Mouse (Mus musculus) right cerebral cortex, postnatal 10 days (tissue): ENCODE data around the gene Cenpa.
"Not testable (repeated sequence)": the region's sequence is repeated elsewhere in the genome, so short reads cannot be mapped to it uniquely, and the experiment has no call there.

ENCODE experiments used
- DNase-seq, 2 experiments: peaks; one replicate each; pipeline ENCODE4 v3.0.0; 2021; ENCODE audit warnings: low spot score in 2 of 2

The Cenpa gene

DNA sequence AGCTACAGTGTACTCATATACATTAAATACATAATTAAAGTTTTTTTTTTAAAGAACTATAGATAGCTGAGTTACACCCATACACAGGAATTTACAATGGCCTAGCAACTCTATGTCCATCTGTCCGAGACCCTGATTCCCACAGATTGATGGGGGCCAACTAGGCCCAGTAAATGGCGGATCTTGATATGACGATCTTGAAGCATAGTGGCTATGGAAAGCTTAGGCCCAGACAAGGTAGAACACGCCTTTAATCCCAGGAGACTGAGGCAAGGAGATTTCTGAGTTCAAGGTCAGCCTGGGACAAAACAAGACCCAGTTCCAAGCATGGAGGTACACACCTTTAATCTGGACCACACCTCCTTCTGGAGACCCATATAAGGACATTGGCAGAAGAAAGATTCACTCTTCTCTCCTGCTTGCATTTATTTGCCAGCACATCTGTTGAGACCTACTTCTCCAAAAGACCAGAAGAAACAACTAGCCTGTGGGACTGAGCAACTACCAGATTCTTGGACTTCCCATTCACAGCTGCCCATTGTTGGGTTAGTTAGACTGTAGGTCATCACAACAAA is 12.2 kb downstream of the Cenpa start:
- DNase-seq, result no peak

DNA sequence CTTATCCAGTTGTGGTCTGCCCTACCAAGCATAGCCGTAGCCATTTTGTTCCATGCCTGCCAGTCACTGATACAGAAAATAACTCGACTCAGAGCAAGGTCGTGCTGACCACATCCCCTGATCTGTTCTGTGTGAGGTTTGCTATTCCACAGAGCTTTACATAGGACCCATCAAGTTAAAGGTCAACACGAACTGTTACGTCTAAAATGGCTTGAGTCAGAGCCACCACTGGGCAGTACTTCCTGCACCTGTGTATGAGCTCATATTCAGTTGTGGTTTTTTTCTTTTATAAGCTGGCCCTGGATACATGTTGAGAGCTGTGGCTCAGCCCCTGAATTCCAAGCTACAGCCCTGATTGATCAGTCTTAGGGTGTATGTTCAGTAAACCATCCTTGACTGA is 13.0 kb downstream of the Cenpa start:
- no peak for DNase-seq

DNA sequence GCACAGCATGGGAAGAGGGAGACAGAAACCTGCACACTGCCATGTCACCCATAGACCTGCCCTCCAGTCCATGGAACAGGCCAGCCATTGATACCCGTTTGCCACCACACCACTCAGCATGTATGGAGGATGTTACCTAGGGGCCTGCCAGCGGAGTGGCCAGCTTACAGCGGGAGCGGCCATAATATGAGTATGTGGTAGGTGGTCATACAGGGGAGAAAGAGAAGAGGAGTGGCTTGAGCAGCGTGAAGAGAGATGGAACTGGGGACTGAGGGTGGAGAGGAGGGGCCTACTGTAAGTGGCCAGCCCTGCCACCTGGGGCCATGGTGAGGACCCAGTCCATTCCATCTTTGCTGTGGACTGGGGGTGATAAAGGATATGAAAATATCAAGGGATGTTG is 15.4 kb downstream of the Cenpa start:
- no peak for DNase-seq

DNA sequence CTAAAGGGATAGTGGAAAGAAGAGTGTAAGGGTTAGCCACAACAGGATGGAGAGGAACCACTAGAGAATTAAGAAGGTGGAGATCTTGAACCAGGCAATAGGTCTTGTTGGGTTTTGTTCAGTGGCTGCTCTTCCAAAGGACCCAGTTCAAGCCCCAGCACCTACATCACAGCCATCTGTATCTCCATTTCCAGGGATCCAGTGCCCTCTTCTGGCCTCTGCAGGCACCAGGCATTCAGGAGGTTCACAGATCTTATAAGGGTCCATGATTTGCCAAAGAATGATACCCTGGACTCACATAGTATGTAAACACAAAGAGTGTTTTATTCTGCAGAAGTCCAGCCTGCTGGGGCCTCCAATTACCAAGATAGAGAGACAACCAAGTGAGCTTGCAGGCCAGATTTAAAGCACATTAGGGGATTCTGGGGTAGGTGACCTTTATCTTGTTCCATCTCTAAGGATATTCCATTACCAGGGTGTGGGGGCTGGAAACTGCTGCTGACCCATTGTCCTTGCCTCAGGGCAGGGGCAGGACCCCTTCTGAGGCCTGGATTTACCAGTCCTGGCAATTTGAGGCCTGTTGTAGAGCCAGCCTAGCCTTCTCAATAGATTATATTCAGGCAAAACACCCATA is 16.5 kb downstream of the Cenpa start:
- no peak for DNase-seq

DNA sequence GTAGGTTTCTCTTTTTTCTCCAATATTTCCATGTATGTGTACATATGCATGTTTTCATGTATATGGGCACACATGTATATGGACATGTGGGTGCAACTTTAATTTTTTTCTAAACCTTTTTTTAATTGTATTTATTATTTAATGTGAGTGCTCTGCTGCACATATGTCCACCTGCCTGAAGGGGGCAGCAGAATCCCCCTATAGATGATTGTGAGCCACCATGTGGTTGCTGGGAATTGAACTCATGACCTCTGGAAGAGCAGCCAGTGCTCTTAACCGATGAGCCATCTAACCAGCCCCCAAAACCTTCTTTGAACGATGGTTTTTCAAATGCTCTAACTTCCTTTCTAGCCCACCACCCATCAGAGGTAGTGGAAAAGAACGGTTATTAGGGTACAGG is 17.4 kb downstream of the Cenpa start:
- DNase-seq, result no peak

GRCm38 (mm10) chr5:30686781-30687180 is 20.2 kb downstream of the Cenpa start:
- peak; percentile 52 to 54 for DNase-seq

DNA sequence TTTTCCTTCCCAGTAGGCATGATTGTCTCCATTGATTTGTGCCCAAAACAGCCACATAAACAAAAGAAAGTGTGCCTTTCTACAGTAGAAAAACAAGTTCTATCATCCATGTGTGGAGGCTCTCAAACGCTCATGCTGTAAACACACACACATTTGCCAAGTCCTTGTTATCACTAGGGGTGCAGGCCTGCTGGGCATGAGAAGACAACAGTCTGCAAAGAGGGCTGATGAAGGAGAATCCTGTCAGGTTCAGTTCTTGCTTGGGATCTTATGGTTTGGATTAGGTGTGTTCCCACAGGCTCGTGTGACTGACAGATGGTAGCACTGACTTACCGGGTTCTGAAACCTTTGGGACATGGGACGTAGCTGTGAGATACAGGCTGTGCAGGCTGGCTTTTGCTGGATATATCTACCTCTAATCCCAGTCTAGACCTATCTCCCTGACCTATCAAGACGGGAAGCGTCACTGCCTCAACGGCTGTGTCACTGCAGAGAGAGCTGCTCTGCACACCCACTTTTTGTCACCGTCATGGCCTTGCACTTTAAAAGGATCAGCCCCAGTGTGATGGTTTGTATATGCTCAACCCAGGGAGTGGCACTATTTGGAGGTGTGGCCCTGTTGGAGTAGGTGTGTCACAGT is 33.9 kb downstream of the Cenpa start:
- no peak for DNase-seq

DNA sequence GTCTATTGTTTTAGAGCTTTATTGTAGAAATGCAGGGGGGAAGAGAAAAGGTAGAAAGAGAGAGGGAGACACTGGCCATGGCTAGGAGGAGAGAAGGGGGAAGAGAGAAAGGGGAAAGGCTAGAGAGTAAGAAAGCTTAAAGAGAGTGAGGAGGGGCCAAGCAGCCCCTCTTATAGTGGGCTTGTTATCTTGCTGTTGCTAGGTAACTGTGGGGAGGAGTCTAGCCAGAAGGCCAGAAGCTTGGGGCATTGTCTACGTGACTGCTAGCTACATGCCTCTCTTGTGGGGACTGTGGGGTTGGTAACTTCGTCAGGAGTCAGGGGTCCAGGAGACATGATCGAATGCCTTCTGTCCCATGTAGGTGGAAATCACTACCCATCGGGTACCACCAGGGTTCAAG is 34.8 kb downstream of the Cenpa start:
- DNase-seq, result not testable (repeated sequence)

GRCm38 (mm10) chr5:30701866-30702265 is 35.3 kb downstream of the Cenpa start:
- DNase-seq, result no peak

DNA sequence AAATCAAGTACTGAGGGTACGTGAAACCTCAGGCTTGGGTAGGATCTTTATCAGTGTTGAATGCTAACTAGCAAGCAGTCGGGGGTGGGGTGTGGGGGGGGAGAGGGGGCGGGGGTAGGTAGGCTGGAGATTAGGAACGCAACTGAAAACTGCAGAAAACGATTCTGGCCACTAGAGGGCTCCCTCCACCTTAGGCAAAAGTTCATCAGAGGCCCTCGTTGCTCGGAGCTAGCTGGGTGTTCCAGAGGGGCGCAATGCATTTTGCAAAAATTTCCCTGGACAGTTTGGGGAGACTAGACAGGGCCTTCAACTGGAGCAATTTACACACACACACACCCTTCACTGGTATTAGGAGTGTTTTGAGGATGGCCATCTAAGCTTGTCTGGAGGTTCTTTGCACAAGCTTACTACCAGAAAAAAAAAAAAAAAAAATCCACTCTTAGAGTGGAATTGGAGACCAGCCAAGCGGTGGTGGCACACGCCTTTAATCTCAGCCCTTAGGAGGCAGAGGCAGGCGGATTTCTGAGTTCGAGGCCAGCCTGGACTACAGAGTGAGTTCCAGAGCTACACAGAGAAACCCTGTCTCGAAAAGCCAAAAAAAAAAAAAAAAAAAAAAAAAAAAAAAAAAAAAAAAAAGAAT is 43.3 kb downstream of the Cenpa start:
- DNase-seq, result peak; percentile 87 to 90

- DNase-seq, result peak; percentile 70 to 75
These were observed 43.9 kb downstream of the Cenpa start for GRCm38 (mm10) chr5:30710486-30710885.

GRCm38 (mm10) chr5:30711147-30712001 is 44.8 kb downstream of the Cenpa start, which contains the start of gene Dpysl5:
Gene Dpysl5, plus strand, starts transcription at chr5:30711564.
- DNase-seq, result peak; percentile 95 to 96

- no peak for DNase-seq
These were observed 45.4 kb downstream of the Cenpa start for GRCm38 (mm10) chr5:30712002-30712390.

DNA sequence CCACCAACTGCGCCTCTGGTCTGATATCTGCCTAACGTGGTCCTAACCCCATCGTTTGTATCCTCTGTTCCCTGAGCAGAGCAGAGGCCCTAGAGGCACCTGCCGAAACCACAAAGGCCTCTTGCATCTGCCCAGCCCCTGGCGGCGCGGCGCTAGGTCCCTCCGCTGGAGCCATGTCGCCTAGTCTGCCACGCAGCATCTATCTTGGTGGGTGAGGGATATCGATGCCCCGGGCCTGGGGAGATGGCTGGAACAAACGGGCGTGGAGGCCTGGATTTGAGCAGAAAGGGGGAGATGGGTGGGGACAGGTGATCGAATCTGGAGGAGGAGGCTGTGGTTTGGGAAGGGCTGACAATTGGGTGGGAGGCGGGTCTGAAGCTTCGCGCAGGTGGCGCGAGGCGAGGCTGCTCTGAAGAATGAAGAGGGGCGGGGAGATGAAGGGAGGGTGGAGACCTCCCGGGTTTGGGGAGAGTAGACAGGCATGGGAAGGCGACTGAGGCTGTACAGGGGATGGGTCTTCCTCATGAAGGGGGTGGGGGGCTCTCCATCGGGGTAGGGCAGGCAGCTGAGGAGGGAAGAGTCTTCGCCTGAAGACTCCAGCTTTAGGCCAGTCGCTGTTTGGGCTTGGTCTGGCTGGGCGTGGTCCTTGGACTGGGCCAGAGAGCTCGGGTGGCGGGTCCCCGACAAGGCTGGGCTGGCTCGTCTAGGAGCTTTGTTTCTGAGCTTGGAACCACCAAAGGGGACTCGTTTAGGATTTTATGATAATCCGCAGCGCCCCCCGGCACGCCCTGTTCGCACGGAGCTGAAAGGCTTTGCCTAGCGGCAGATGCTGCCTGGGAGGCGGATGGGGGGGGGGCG is 46.1 kb downstream of the Cenpa start:
- peak; percentile 76 for DNase-seq

- peak; percentile 60 to 62 for DNase-seq
These were observed 46.7 kb downstream of the Cenpa start for GRCm38 (mm10) chr5:30713299-30713675.

DNA sequence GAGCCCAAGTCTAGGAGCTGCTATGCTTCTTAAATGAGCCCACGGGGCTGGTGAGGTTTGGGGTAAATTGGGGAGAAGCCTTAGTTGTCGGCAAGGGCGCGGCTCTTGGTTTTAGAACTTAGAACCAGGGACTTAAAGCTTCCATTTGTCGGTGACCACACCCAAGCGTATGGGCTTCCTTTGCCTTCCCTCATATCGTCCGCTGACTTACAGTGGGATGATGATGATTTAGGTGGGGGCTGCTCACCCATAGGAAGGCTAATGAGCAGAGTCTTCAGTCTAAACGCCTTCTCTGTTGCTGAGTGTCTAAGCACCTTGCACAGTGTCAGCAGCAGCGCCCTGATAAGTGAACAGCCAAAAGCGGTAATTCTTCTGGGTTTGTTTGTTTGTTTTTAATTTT is 47.1 kb downstream of the Cenpa start:
- no peak for DNase-seq

GRCm38 (mm10) chr5:30716311-30716710 is 49.7 kb downstream of the Cenpa start:
- DNase-seq, result no peak

DNA sequence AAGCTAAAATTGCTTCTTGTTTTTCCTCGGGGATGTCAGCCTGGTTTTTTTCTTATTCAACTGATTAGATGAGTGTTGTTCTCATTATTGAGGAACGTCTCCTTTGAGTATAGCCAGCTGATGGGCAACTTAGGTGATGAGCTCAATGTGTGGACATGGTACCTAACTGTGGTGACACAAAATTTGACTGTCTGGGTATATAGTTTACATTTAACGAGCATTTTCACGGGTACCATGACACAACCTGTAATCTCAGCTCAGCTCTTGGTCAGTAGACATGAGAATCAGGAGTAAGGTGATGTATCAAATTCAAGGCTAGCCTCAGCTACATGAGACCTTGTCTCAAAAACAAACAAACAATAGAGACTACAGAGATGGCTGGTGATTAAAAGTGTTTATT is 50.9 kb downstream of the Cenpa start:
- DNase-seq, result no peak

DNA sequence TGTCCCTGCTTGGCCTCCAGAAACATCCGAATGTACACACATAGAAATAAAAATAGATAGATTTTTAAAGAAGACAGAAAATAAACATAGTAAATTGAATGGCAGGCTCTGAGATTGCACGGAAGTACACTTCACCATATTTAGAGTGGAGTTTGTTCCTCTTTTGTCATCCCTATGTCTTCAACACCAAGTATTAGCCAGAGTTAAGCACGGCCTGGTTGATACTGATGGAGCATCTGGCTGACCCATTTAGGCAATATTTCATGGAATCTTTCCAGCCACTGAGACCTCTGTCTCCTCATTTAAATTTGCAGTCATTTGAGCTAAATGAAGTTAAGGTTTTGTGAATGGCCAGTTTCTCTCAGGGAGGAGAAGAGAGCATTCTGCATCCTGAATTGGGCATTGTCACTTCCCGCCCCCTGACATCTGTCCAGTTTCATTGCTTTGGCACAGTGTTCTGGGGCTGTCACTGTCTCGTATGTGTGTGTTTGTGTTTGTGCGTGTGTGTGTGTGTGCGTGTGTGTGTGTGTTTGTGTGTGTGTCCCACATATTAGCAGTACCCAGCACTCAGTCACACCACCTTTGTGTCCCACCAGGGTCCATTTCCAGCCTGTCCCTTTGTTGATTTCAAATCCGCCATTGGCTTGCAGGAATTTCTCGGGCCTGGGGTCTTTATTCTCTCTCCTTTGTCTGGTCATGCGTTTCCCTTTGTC is 51.6 kb downstream of the Cenpa start:
- peak in 1 of 2 experiments; percentile 65 for DNase-seq

DNA sequence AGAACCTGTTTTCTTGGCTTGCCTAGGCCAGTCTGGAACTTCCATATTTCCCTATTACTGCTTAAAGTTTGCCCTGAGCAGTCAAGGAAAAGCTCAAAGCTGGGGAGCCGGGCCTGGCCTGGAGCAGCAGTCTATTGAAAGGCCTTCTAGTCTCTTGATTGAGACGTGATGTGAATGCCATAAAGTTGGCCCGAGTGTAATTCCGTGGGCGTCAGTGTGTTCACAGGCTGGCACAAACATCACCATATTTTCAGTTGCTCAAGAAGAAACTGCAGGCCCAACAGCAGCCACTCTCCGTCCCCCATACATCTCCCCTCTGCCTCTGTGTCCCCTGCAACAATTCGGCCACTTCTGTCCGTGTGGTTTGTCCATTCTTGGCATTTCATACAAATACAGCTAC is 55.4 kb downstream of the Cenpa start:
- DNase-seq, result peak; percentile 43 to 66
